Mouse (Mus musculus) liver, postnatal 0 days (tissue): ENCODE results near the gene Sipa1l3. TPM values are rescaled to one million over a fixed set of nuclear protein-coding genes. Genes with fewer than 3 reads are reported as not detected.

Experiments used
- ATAC-seq: fragments of 200-750 bp; cut with Nextera tagmentation; 2 replicates; pipeline ENCODE4 v1.8.0; 2017; ENCODE audit warnings: mild to moderate bottlenecking, moderate library complexity
- DNase-seq: peaks from one replicate; pipeline ENCODE4 v3.0.0-alpha.2; 2016
- H3K27ac ChIP-seq: fragments of 300-500 bp; sonication (generic); 2 replicates; pipeline ENCODE4 v1.5.1; 2014; ENCODE audit warnings: antibody characterized with exemption, moderate library complexity, mild to moderate bottlenecking, low read depth
- H3K27me3 ChIP-seq: fragments of 300-500 bp; sonication (generic); 2 replicates; pipeline ENCODE4 v1.6.1; 2014; ENCODE audit warnings: low read length, control low read depth, mixed read lengths; ENCODE audit not compliant: insufficient read depth
- H3K36me3 ChIP-seq: fragments of 300-500 bp; sonication (generic); replicated peaks from 2 replicates; pipeline ENCODE4 v1.6.1; 2014; ENCODE audit warnings: mild to moderate bottlenecking, control low read depth, low read length, moderate library complexity, mixed read lengths; ENCODE audit not compliant: insufficient read depth
- H3K4me1 ChIP-seq: fragments of 300-500 bp; sonication (generic); 2 replicates; pipeline ENCODE4 v1.6.1; 2014; ENCODE audit warnings: antibody characterized with exemption, mild to moderate bottlenecking, control low read depth; ENCODE audit not compliant: insufficient read depth
- H3K4me2 ChIP-seq: fragments of 300-500 bp; sonication (generic); 2 replicates; pipeline ENCODE4 v1.6.1; 2014; ENCODE audit warnings: low read depth, mild to moderate bottlenecking, low read length, moderate library complexity, mixed read lengths
- H3K4me3 ChIP-seq: fragments of 300-500 bp; sonication (generic); 2 replicates; pipeline ENCODE4 v1.5.1; 2014; ENCODE audit warnings: low read depth, low read length
- H3K9ac ChIP-seq: fragments of 300-500 bp; sonication (generic); replicated peaks from 2 replicates; pipeline ENCODE4 v1.6.1; 2014; ENCODE audit warnings: mild to moderate bottlenecking, moderate library complexity
- H3K9me3 ChIP-seq: fragments of 300-500 bp; sonication (generic); 2 replicates; pipeline ENCODE4 v1.6.1; 2016; ENCODE audit warnings: mild to moderate bottlenecking, control low read depth, low read length, mixed read lengths
- CTCF ChIP-seq: sonication (generic); IDR thresholded peaks from 2 replicates; pipeline ENCODE4 v1.5.1; 2016; ENCODE audit warnings: antibody characterized with exemption, low read depth
- EP300 ChIP-seq: IDR thresholded peaks from 2 replicates; pipeline ENCODE4 v1.6.1; 2016; ENCODE audit warnings: antibody characterized with exemption, low read depth, mild to moderate bottlenecking
- WGBS: fragments of 180-500 bp; shearing (Covaris S2); extraction: QIAGEN DNeasy Blood & Tissue Kit; methylation state at CpG from one replicate; pipeline ENCODE4 v1.1.7; 2014; ENCODE audit not compliant: insufficient replicate concordance; 5-methylcytosine and 5-hydroxymethylcytosine counted together
- polyA plus RNA-seq: library from polyadenylated mRNA; unstranded; fragments of >200 nt; fragmentation: Nextera tagmentation; extraction: Ambion mirVana; gene quantifications from 2 replicates; pipeline ENCODE4 v1.2.1, GENCODE M21; 2015

The Sipa1l3 gene
- polyA plus RNA-seq, 1 experiment from 2014 or later: 1.7 TPM

DNA sequence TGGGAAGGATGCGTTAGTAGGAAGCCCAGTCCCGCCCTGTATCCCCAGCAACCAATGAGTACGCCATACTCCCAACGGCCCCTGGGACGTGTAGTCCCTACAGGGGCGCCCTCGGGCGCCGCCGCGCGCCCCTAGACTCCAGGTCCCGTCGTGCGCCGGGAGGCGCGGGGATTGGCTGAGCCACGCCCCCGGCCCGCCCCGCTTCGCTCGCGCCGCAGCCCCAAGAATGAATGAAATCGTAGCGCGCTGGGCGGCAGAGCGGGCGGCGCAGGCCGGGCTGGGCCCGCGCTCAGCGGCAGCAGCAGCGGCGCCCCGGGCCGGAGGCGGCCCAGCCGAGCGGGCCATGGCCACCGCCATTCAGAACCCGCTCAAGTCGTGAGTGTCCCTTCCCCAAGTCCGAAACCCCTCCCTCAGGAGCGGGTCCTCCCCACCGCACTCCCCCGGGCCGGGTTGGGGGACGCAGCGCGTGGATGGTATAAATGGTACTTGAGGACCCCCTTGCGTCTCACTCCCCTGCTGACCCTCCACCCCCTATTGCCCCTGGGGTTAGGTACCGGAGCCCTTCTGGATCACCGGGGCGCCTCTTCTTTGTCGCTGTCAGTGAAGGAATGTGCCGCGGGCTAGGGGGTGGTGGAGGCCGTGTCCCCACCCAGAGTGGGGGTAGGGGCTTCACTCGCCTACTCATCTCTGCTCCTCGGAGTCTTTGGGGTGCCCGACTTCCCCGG, 214.5 kb downstream of the Sipa1l3 start, which contains the start of gene Dpf1:
TSS of gene Dpf1 (plus strand) at position 214 of the 725 bp plus-strand sequence.
- 0% methylated on average over 38 of the region's 67 CpGs for WGBS
- Histone ChIP-seq H3K4me2 (peak within 1 kb of the TSS; percentile 70), H3K4me3 (peak within 1 kb of the TSS; percentile 42), H3K4me1 (peaks cover 28% of the 10 kb centered on the region), H3K9me3 (no peaks in the 10 kb centered on the region), H3K27me3 (peaks cover 46% of the 10 kb centered on the region), H3K36me3 (no peaks in the 10 kb centered on the region), H3K27ac (no peak within 1 kb of the TSS), H3K9ac (no peak within 1 kb of the TSS)
- DNase-seq (peak; percentile 75), ATAC-seq (peak; percentile 72)
- TF ChIP-seq EP300: no peak
- 0 out of 2 replicates have a peak, but pooled peaks have one; percentile 3 for TF ChIP-seq CTCF

DNA sequence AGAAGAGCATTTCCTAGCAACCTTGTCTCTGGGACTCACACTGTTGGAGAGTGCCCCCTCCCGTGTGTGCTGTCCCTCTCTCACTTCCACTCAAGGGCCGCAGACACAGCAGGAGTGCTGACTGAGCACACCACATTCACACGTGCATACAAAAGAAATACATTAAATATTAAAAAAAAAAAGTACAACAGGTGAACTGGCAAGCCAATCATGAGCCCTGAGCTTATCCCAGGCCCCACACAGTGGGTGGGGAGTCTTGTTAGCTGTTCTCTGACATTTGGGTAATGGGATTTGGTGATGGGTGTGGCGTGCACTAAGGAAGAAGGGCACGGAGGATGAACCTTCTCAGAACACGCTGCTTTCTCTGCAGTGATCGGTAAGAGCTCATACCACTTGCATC, 215.8 kb downstream of the Sipa1l3 start:
- H3K4me3 ChIP-seq: no peak overlapping the region
- TF ChIP-seq EP300 (no peak), CTCF (no peak)
- no peak overlapping the region for H3K4me2 ChIP-seq
- H3K9me3 ChIP-seq: no peaks in the 10 kb centered on the region
- no peak for DNase-seq
- peaks cover 18% of the 10 kb centered on the region for H3K4me1 ChIP-seq
- no peak for ATAC-seq
- H3K27ac ChIP-seq: no peak overlapping the region
- H3K36me3 ChIP-seq: no peaks in the 10 kb centered on the region
- H3K9ac ChIP-seq: no peak overlapping the region
- peaks cover 40% of the 10 kb centered on the region for H3K27me3 ChIP-seq
- 58% methylated on average over 7 of the region's 7 CpGs for WGBS

DNA sequence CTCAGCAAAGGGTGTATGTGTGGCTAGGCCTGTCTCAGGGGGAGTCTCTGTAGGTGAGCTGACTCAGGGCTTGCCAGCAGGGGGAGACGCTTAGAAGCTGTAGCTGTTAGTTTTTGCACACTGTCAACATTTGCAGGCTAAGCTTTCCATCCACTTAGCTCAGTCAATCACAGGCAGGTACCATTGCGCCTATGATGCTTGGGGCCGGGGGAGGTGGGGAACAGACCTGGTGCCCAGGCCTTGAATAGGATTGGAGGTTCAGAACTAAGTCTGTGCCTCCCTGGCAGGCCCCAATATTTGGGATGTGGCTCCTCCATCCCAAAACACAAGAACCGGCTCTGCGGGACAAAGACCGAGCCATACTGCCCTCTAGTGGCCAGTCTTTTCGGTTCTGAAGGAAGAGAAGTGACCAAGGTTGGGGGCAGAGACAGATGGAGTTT, 217.3 kb downstream of the Sipa1l3 start:
- Histone ChIP-seq H3K9me3 (no peaks in the 10 kb centered on the region), H3K4me2 (no peak overlapping the region), H3K27ac (no peak overlapping the region), H3K9ac (no peak overlapping the region), H3K27me3 (peaks cover 37% of the 10 kb centered on the region), H3K4me1 (peaks cover 10% of the 10 kb centered on the region; the same call in 1 of the 2 replicates), H3K4me3 (no peak overlapping the region), H3K36me3 (no peaks in the 10 kb centered on the region)
- WGBS: 2% methylated on average over 7 of the region's 7 CpGs
- DNase-seq (peak; percentile 74), ATAC-seq (no peak)
- peak; percentile 78 for TF ChIP-seq CTCF
- no peak for TF ChIP-seq EP300

DNA sequence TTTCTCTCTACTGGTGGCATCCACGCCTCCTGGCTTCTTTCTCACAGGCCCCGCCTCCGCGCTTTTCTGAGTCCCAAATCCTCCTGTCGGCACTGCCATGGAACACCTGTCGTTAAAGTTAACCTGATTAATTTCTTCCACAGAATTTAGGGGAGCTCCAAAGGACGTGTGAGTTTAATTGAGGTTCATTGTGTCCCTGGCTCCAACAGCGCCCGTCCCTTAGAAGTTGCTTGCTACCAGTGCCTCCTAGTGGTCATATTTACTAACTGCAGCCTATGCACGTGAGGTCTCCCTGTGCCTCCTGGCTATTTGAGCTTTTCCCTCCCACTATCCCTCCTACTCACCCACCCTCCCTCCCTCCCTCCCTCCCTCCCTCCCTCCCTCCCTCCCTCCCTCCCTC, 221.4 kb downstream of the Sipa1l3 start:
- TF ChIP-seq EP300: no peak
- TF ChIP-seq CTCF: peak; percentile 92
- Histone ChIP-seq H3K4me1 (peaks cover 2% of the 10 kb centered on the region; the same call in 1 of the 2 replicates), H3K4me2 (no peak overlapping the region), H3K27ac (no peak overlapping the region), H3K9ac (no peak overlapping the region), H3K9me3 (no peaks in the 10 kb centered on the region), H3K27me3 (0 out of 2 replicates have a peak, but pooled peaks cover 2% of the 10 kb centered on the region), H3K4me3 (no peak overlapping the region), H3K36me3 (no peaks in the 10 kb centered on the region)
- DNase-seq (peak; percentile 67), ATAC-seq (peak; percentile 49; the same call in 1 of the 2 replicates)
- 12% methylated on average over 10 of the region's 10 CpGs for WGBS

DNA sequence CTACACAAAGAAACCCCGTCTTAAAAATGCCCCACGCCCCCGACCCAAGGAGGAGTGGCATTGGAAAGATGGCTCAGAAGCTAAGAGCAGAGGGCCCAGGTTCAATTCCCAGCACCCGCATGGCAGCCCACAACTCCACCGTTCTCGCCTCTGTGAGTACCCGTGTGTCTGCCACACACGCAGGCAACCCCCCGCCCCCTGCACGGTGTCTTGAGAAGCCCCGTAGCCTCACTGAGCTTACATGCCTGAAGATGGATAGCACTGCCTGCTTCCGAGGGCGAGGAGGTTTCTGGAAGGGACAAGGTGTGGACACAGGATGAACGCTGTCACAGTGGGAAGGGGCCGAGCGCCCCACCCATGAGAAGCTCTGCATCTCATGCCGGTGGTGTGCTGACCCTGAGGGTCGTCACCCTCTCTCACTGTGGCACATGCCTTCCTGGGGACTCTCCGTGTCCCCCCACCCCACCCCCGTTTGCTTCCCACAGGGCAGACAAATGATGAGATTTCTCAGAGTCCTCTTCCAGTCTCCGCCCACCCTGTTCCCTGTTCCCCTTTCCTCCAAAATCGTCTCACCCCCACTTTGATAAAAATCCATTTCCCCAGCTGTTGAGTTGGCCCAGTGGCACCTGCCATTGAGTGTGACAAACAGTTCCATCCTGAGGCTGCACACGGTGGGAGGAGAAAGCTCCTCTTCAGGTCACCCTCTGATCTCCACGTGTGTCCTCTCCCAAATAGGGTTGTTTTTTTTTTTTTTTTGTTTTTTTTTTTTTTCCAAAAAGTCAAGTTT, 222.4 kb downstream of the Sipa1l3 start:
- TF ChIP-seq EP300: no peak
- no peak for TF ChIP-seq CTCF
- Histone ChIP-seq H3K9me3 (no peaks in the 10 kb centered on the region), H3K27me3 (no peaks in the 10 kb centered on the region), H3K4me3 (no peak overlapping the region), H3K36me3 (no peaks in the 10 kb centered on the region), H3K4me1 (peaks cover 7% of the 10 kb centered on the region), H3K4me2 (no peak overlapping the region), H3K9ac (no peak overlapping the region), H3K27ac (no peak overlapping the region)
- DNase-seq (no peak), ATAC-seq (no peak)
- 76% methylated on average over 24 of the region's 24 CpGs for WGBS

DNA sequence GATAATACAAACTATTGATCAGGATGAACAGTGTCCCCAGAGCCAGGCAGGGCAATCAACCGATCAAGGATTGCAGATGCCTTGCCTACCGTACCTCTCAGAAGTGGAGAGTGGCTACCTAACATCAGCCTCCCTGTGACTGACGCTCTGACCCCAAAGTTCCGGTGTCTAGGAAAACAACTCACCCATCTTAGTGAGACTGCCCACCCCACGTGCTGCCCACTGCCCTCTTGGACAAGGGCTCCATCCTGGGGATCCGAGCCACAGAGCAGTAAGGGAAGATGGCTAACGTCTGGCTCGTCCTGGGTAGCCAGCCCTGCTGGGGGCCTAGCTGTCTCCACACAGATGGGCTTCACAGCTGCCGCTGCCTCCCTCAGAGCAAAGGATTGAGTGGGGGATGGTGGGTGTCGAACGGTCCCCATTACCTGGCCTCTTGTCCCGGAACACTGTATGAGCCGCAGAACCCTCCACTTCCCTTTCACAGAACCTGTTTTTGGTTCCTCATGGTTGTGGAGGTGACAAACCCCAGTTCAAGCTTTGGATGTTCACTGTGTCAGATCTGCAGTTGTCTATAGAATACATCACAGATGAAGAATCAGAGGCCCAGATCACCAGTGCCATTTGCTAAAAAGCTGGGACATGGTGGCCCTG, 224.2 kb downstream of the Sipa1l3 start:
- Histone ChIP-seq H3K27ac (no peak overlapping the region), H3K4me2 (no peak overlapping the region), H3K4me1 (peaks cover 15% of the 10 kb centered on the region), H3K9ac (no peak overlapping the region), H3K9me3 (no peaks in the 10 kb centered on the region), H3K36me3 (no peaks in the 10 kb centered on the region), H3K4me3 (no peak overlapping the region), H3K27me3 (0 out of 2 replicates have a peak, but pooled peaks cover 7% of the 10 kb centered on the region)
- DNase-seq (no peak), ATAC-seq (no peak)
- 75% methylated on average over 13 of the region's 13 CpGs for WGBS
- TF ChIP-seq CTCF (no peak), EP300 (no peak)
